Mouse (Mus musculus) CH12.LX (cell line): ENCODE measurements around the gene Cd93. TPM values are rescaled to one million over a fixed set of nuclear protein-coding genes. Genes with fewer than 3 reads are reported as not detected.

Experiments
- DNase-seq: peaks from one replicate; pipeline ENCODE4 v3.0.0-alpha.2; 2013; ENCODE audit errors: extremely low read depth
- H3K27ac ChIP-seq: 2 replicates; pipeline ENCODE4 v1.5.1; 2012; ENCODE audit warnings: low read depth, mild to moderate bottlenecking, control low read depth, moderate library complexity; ENCODE audit not compliant: insufficient read depth
- H3K27me3 ChIP-seq: replicated peaks from 2 replicates; pipeline ENCODE3; 2012; ENCODE audit warnings: inconsistent platforms
- H3K36me3 ChIP-seq, 2 experiments: replicated peaks in 1 of 2; 2 replicates each; pipeline versions ENCODE3 to v1.6.1; 2012; ENCODE audit warnings: inconsistent platforms in 1 of 2, low read length in 1 of 2, mild to moderate bottlenecking in 1 of 2, mixed read lengths in 1 of 2, moderate library complexity in 1 of 2; ENCODE audit not compliant: control insufficient read depth in 1 of 2, insufficient read depth in 1 of 2
- H3K4me1 ChIP-seq, 2 experiments: 2 replicates each; pipeline ENCODE4 v1.6.1; 2012; ENCODE audit warnings: inconsistent platforms in 1 of 2, moderate library complexity in 1 of 2; ENCODE audit not compliant: insufficient read depth in 2 of 2, control insufficient read depth in 1 of 2
- H3K4me2 ChIP-seq: 2 replicates; pipeline ENCODE4 v1.6.1; 2012; ENCODE audit warnings: low read depth, mild to moderate bottlenecking, control low read depth; ENCODE audit not compliant: poor library complexity, insufficient read depth, severe bottlenecking
- H3K4me3 ChIP-seq, 3 experiments: fragments of 150-350 bp in 1 of 3; sonication (generic) in 1 of 3; replicated peaks in 1 of 3; 2 replicates each; pipeline versions ENCODE3 to v1.5.1; 2011 to 2012; ENCODE audit warnings: low read depth in 2 of 3, low read length in 2 of 3, mild to moderate bottlenecking in 2 of 3, moderate library complexity in 2 of 3, control low read depth in 1 of 3, improper control_type of control experiment in 1 of 3, inconsistent platforms in 1 of 3, mixed read lengths in 1 of 3; ENCODE audit not compliant: poor library complexity in 1 of 3
- H3K79me2 ChIP-seq: replicated peaks from 2 replicates; pipeline ENCODE4 v1.6.1; 2012; ENCODE audit warnings: mild to moderate bottlenecking, moderate library complexity; ENCODE audit not compliant: control insufficient read depth, poor library complexity, insufficient read depth, severe bottlenecking; ENCODE audit errors: extremely low read depth
- H3K9ac ChIP-seq: 2 replicates; pipeline ENCODE4 v1.6.1; 2012; ENCODE audit warnings: low read depth, mild to moderate bottlenecking, control low read depth, moderate library complexity; ENCODE audit not compliant: insufficient read depth
- H3K9me3 ChIP-seq: replicated peaks from 2 replicates; pipeline ENCODE3; 2012; ENCODE audit warnings: low read length, inconsistent platforms, mixed read lengths
- CHD2 ChIP-seq: IDR thresholded peaks from 2 replicates; pipeline ENCODE4 v1.6.1; 2011; ENCODE audit warnings: low read length, improper control_type of control experiment
- CTCF ChIP-seq, 2 experiments: IDR thresholded peaks in 1 of 2; conservative IDR thresholded peaks in 1 of 2; 2 replicates each; pipeline ENCODE4 v1.5.1; 2011 to 2012; ENCODE audit warnings: low read depth in 2 of 2, low read length in 2 of 2, improper control_type of control experiment in 1 of 2, inconsistent platforms in 1 of 2, mild to moderate bottlenecking in 1 of 2, moderate library complexity in 1 of 2
- EP300 ChIP-seq: IDR thresholded peaks from 2 replicates; pipeline ENCODE4 v1.6.1; 2011; ENCODE audit warnings: low read length, improper control_type of control experiment
- ETS1 ChIP-seq: conservative IDR thresholded peaks from 2 replicates; pipeline ENCODE4 v1.6.1; 2012; ENCODE audit warnings: low read depth, mild to moderate bottlenecking, inconsistent platforms, low read length, improper control_type of control experiment, moderate library complexity
- HCFC1 ChIP-seq: IDR thresholded peaks from 2 replicates; pipeline ENCODE4 v1.6.1; 2012; ENCODE audit warnings: low read depth, mild to moderate bottlenecking, inconsistent platforms, low read length, improper control_type of control experiment
- JUN ChIP-seq: IDR thresholded peaks from 2 replicates; pipeline ENCODE4 v1.6.1; 2011; ENCODE audit warnings: low read depth, mild to moderate bottlenecking, low read length, improper control_type of control experiment, moderate library complexity; ENCODE audit not compliant: insufficient read depth
- JUND ChIP-seq: conservative IDR thresholded peaks from 2 replicates; pipeline ENCODE4 v1.6.1; 2011; ENCODE audit warnings: low read depth, low read length, improper control_type of control experiment
- MAFK ChIP-seq: IDR thresholded peaks from 2 replicates; pipeline ENCODE4 v1.6.1; 2011; ENCODE audit warnings: low read length, improper control_type of control experiment; ENCODE audit not compliant: insufficient replicate concordance
- MAX ChIP-seq: IDR thresholded peaks from 2 replicates; pipeline ENCODE4 v1.6.1; 2011; ENCODE audit warnings: low read length, improper control_type of control experiment
- MAZ ChIP-seq: IDR thresholded peaks from 2 replicates; pipeline ENCODE4 v1.6.1; 2012; ENCODE audit warnings: low read depth, mild to moderate bottlenecking, inconsistent platforms, low read length, improper control_type of control experiment, moderate library complexity
- MXI1 ChIP-seq: IDR thresholded peaks from 2 replicates; pipeline ENCODE4 v1.6.1; 2011; ENCODE audit warnings: mild to moderate bottlenecking, low read depth, low read length, improper control_type of control experiment
- NELFE ChIP-seq: IDR thresholded peaks from 2 replicates; pipeline ENCODE4 v1.6.1; 2011; ENCODE audit warnings: low read depth, low read length, improper control_type of control experiment
- NRF1 ChIP-seq: IDR thresholded peaks from 2 replicates; pipeline ENCODE4 v1.6.1; 2014; ENCODE audit warnings: low read depth, mild to moderate bottlenecking, inconsistent platforms, low read length, improper control_type of control experiment, moderate library complexity
- PAX5 ChIP-seq: IDR thresholded peaks from 2 replicates; pipeline ENCODE4 v1.6.1; 2012; ENCODE audit warnings: low read length, inconsistent platforms, mixed read lengths
- POLR2AphosphoS2 ChIP-seq: IDR thresholded peaks from 2 replicates; pipeline ENCODE4 v1.6.1; 2011; ENCODE audit warnings: low read depth, low read length, improper control_type of control experiment
- RAD21 ChIP-seq: IDR thresholded peaks from 2 replicates; pipeline ENCODE4 v1.6.1; 2011; ENCODE audit warnings: low read depth, mild to moderate bottlenecking, low read length, improper control_type of control experiment, moderate library complexity
- RCOR1 ChIP-seq: conservative IDR thresholded peaks from 2 replicates; pipeline ENCODE4 v1.6.1; 2012; ENCODE audit warnings: low read depth, mild to moderate bottlenecking, inconsistent platforms, low read length, improper control_type of control experiment
- SIN3A ChIP-seq: IDR thresholded peaks from 2 replicates; pipeline ENCODE4 v1.6.1; 2012; ENCODE audit warnings: low read length, improper control_type of control experiment, inconsistent platforms
- SMC3 ChIP-seq: IDR thresholded peaks from 2 replicates; pipeline ENCODE4 v1.6.1; 2011; ENCODE audit warnings: low read depth, low read length, improper control_type of control experiment
- TCF12 ChIP-seq: IDR thresholded peaks from 2 replicates; pipeline ENCODE4 v1.6.1; 2014; ENCODE audit warnings: low read depth, mild to moderate bottlenecking, inconsistent platforms, low read length, improper control_type of control experiment
- USF1 ChIP-seq: IDR thresholded peaks from 2 replicates; pipeline ENCODE4 v1.6.1; 2014; ENCODE audit warnings: low read depth, mild to moderate bottlenecking, inconsistent platforms, low read length, improper control_type of control experiment
- USF2 ChIP-seq: conservative IDR thresholded peaks from 2 replicates; pipeline ENCODE4 v1.6.1; 2011; ENCODE audit warnings: low read depth, low read length, improper control_type of control experiment
- ZKSCAN1 ChIP-seq: IDR thresholded peaks from 2 replicates; pipeline ENCODE4 v1.6.1; 2012; ENCODE audit warnings: low read depth, inconsistent platforms, low read length, improper control_type of control experiment, borderline replicate concordance
- ZMIZ1 ChIP-seq: IDR thresholded peaks from 2 replicates; pipeline ENCODE4 v1.6.1; 2012; ENCODE audit warnings: low read depth, mild to moderate bottlenecking, inconsistent platforms, low read length, improper control_type of control experiment
- ZNF384 ChIP-seq: IDR thresholded peaks from 2 replicates; pipeline ENCODE4 v1.6.1; 2012; ENCODE audit warnings: low read depth, low read length, improper control_type of control experiment, inconsistent platforms
- dilution Hi-C: fragments of 300-500 bp; cut with MboI; formaldehyde crosslinking; loops from 2 replicates; pipeline ENCODE4 v1.14.3; 2020; ENCODE audit warnings: low sequenced_read_pairs; ENCODE audit not compliant: extremely low pct_unique_long_range_greater_than_20kb, extremely low pct_ligation_motif_present
- in situ Hi-C: fragments of 300-500 bp; cut with MboI; formaldehyde crosslinking; loops from 3 replicates; pipeline ENCODE4 v1.14.3; 2019; ENCODE audit warnings: low sequenced_read_pairs, low pct_ligation_motif_present, low pct_unique_long_range_greater_than_20kb, mixed read lengths
- polyA plus RNA-seq: library from polyadenylated mRNA; unstranded; fragments of >175 nt; gene quantifications from 2 replicates; pipeline ENCODE4 v1.2.1, GENCODE M21; 2012; ENCODE audit warnings: low read depth; ENCODE audit not compliant: insufficient read length
- total RNA-seq, 2 experiments: library from RNA; depleted of rRNA; stranded (reverse); fragments of 300-350 nt in 1 of 2; fragments of >200 nt in 1 of 2; gene quantifications; 2 replicates each; pipeline ENCODE4 v1.2.3; 2012 to 2014

The Cd93 gene
- total and polyA plus RNA-seq, 3 experiments = 0.04 to 0.08 (median 0.07) TPM

DNA sequence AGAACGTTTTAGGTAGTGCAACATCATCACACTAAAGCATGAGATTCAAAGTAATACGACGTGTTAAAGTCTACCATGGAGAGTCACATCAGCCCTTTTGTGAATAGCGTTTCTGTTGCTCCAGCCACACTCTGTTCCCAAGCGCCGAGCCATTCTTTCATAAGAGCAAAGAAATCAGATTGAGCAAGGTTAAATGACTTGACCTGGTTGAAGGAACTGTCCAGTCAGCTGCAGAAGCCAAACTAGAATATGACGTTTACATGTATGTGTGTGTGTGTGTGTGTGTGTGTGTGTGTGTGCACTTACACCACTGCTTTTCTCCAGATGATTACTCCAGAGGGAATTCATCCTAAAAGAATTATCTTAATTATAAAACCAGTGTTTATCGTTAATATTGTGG, 37.0 kb upstream of the Cd93 start:
- in situ Hi-C loops = no loop called here

GRCm38 (mm10) chr2:148478141-148478701, 34.9 kb upstream of the Cd93 start:
- Histone ChIP-seq H3K4me3 (no peak overlapping the region), H3K9ac (no peak overlapping the region), H3K79me2 (no peaks in the 10 kb centered on the region), H3K4me2 (no peak overlapping the region), H3K9me3 (no peaks in the 10 kb centered on the region), H3K4me1 (no peaks in the 10 kb centered on the region), H3K36me3 (no peaks in the 10 kb centered on the region), H3K27ac (no peak overlapping the region), H3K27me3 (no peaks in the 10 kb centered on the region)
- no peak for DNase-seq
- TF ChIP-seq PAX5 (no peak), NRF1 (no peak), USF2 (no peak), USF1 (no peak), MAZ (no peak), EP300 (no peak), MAFK (no peak), SMC3 (no peak), CTCF (conservative IDR thresholded peaks at IDR 0.05 in 1 of 2, IDR thresholded peaks at IDR 0.05 in 1 of 2; ENCODE audit: low read depth in 2 of 2, low read length in 2 of 2) (no peak), HCFC1 (no peak), JUND (no peak), ZKSCAN1 (no peak), RCOR1 (no peak), TCF12 (no peak)
- dilution Hi-C loops (no loop called here), in situ Hi-C loops (no loop called here)

More for the DNA sequence above, 37.0 kb upstream of the Cd93 start:
- Histone ChIP-seq H3K79me2 (no peaks in the 10 kb centered on the region), H3K9ac (no peak overlapping the region)
- dilution Hi-C loops = no loop called here
- no peak for TF ChIP-seq CHD2
- no peak for TF ChIP-seq NELFE
- TF ChIP-seq CTCF (conservative IDR thresholded peaks at IDR 0.05 in 1 of 2, IDR thresholded peaks at IDR 0.05 in 1 of 2; ENCODE audit: low read depth in 2 of 2, low read length in 2 of 2) = no peak
- no peak for TF ChIP-seq SIN3A
- no peak for TF ChIP-seq RCOR1
- TF ChIP-seq MXI1 = no peak
- TF ChIP-seq MAX = no peak
- no peak for TF ChIP-seq ETS1
- no peak for TF ChIP-seq ZNF384
- no peak for TF ChIP-seq ZMIZ1
- no peak for TF ChIP-seq POLR2AphosphoS2
- TF ChIP-seq JUN = no peak
- no peak for TF ChIP-seq MAZ
- TF ChIP-seq MAFK = no peak
- no peak for TF ChIP-seq RAD21
- TF ChIP-seq, all 38 proteins: peak for 0
- H3K9me3 ChIP-seq = no peaks in the 10 kb centered on the region
- no peak overlapping the region for H3K4me2 ChIP-seq
- no peak overlapping the region for H3K4me3 ChIP-seq
- H3K27ac ChIP-seq = no peak overlapping the region
- no peaks in the 10 kb centered on the region; a peak in 1 of 4 replicates for H3K4me1 ChIP-seq
- no peaks in the 10 kb centered on the region for H3K36me3 ChIP-seq
- no peak for DNase-seq
- H3K27me3 ChIP-seq = no peaks in the 10 kb centered on the region
